Mouse (Mus musculus) liver, embryonic 12.5 days (tissue): Measurements from ENCODE around the gene Lgr6. TPM values are rescaled to one million over a fixed set of nuclear protein-coding genes. Genes with fewer than 3 reads are reported as not detected.

Experiments used
- ATAC-seq: fragments of 200-750 bp; cut with Nextera tagmentation; 2 replicates; pipeline ENCODE4 v1.8.0; 2017; ENCODE audit warnings: moderate number of reproducible peaks, mild to moderate bottlenecking, moderate library complexity
- H3K27ac ChIP-seq: fragments of 300-500 bp; sonication (generic); 2 replicates; pipeline ENCODE4 v1.5.1; 2016; ENCODE audit warnings: mild to moderate bottlenecking
- H3K27me3 ChIP-seq: fragments of 300-500 bp; sonication (generic); replicated peaks from 2 replicates; pipeline ENCODE4 v1.6.1; 2016; ENCODE audit warnings: mild to moderate bottlenecking, moderate library complexity
- H3K36me3 ChIP-seq: fragments of 300-500 bp; sonication (generic); 2 replicates; pipeline ENCODE4 v1.6.1; 2016; ENCODE audit warnings: mild to moderate bottlenecking, moderate library complexity
- H3K4me1 ChIP-seq: fragments of 300-500 bp; sonication (generic); 2 replicates; pipeline ENCODE4 v1.6.1; 2016
- H3K4me2 ChIP-seq: fragments of 300-500 bp; sonication (generic); 2 replicates; pipeline ENCODE4 v1.6.1; 2016; ENCODE audit warnings: mild to moderate bottlenecking, moderate library complexity
- H3K4me3 ChIP-seq: fragments of 300-500 bp; sonication (generic); 2 replicates; pipeline ENCODE4 v1.5.1; 2016; ENCODE audit warnings: mild to moderate bottlenecking, moderate library complexity
- H3K9ac ChIP-seq: fragments of 300-500 bp; sonication (generic); 2 replicates; pipeline ENCODE4 v1.6.1; 2016; ENCODE audit warnings: mild to moderate bottlenecking, moderate library complexity
- H3K9me3 ChIP-seq: fragments of 300-500 bp; sonication (generic); replicated peaks from 2 replicates; pipeline ENCODE4 v1.6.1; 2016; ENCODE audit warnings: mild to moderate bottlenecking, moderate library complexity
- WGBS: fragments of 180-500 bp; shearing (Covaris S2); methylation state at CpG from one replicate; pipeline ENCODE4 v1.1.7; 2016; ENCODE audit not compliant: insufficient replicate concordance; 5-methylcytosine and 5-hydroxymethylcytosine counted together
- polyA plus RNA-seq: library from polyadenylated mRNA; unstranded; fragments of >200 nt; fragmentation: Nextera tagmentation; extraction: Ambion mirVana; gene quantifications from 2 replicates; pipeline ENCODE4 v1.2.1, GENCODE M21; 2016

Gene Lgr6
- polyA plus RNA-seq, 1 experiment from 2014 or later: 0.30 TPM

DNA sequence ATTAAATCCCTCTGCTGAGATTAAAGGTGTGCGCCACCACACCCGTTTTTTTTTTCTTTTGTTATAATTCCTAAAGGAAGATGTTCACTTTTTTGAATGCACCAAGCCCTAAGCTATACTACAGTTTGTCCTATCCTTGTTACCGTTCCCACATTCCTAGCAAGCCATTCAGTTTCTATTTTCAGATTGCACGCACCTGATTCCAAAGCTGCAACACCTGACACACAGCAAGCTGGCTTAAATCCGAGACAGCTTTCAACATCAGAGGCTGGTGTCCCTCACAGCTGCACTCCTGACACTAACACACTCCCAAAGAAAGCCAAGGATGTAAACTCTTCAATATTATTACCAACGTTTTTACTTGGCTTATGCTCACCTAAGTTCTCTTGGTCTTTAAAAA lies 168.7 kb downstream of the Lgr6 start:
- WGBS: 78% methylated on average over 6 of the region's 6 CpGs

More for the DNA sequence above, 168.7 kb downstream of the Lgr6 start:
- H3K36me3 ChIP-seq: no peaks in the 10 kb centered on the region
- H3K9ac ChIP-seq: no peak overlapping the region
- no peak overlapping the region for H3K27ac ChIP-seq
- H3K27me3 ChIP-seq: no peaks in the 10 kb centered on the region
- no peaks in the 10 kb centered on the region for H3K9me3 ChIP-seq
- no peak overlapping the region for H3K4me3 ChIP-seq
- no peak for ATAC-seq
- peaks cover 19% of the 10 kb centered on the region for H3K4me1 ChIP-seq
- H3K4me2 ChIP-seq: no peak overlapping the region

Other genes starting within 250 kb of the Lgr6 start
- 3.7 and 4.8 TPM in 2 replicates for gene Ppp1r12b, start 149.3 kb downstream of the Lgr6 start, polyA plus RNA-seq
- 42.6 and 43.9 TPM in 2 replicates for gene Ube2t, start 142.7 kb downstream of the Lgr6 start, polyA plus RNA-seq
- gene Ptpn7, start 27.4 kb upstream of the Lgr6 start, polyA plus RNA-seq: 24.7 and 25.9 TPM in 2 replicates
- gene Arl8a, start 41.5 kb upstream of the Lgr6 start, polyA plus RNA-seq: 15.5 and 15.8 TPM in 2 replicates
- gene Gpr37l1, start 62.4 kb upstream of the Lgr6 start, polyA plus RNA-seq: not detected in 2 replicates
- 1.1 and 1.8 TPM in 2 replicates for gene Elf3, start 153.3 kb upstream of the Lgr6 start, polyA plus RNA-seq
- 36.6 and 38.6 TPM in 2 replicates for gene Rnpep, start 178.8 kb upstream of the Lgr6 start, polyA plus RNA-seq
- 204 and 208 TPM in 2 replicates for gene Timm17a, start 208.5 kb upstream of the Lgr6 start, polyA plus RNA-seq
- gene Lmod1, start 219.5 kb upstream of the Lgr6 start, polyA plus RNA-seq: 0.11 and 0.12 TPM in 2 replicates